Mouse (Mus musculus) neural tube, embryonic 14.5 days (tissue): Measurements from ENCODE around the gene Atad1. TPM values are rescaled to one million over a fixed set of nuclear protein-coding genes. Genes with fewer than 3 reads are reported as not detected.
"Not testable (repeated sequence)": the region's sequence is repeated elsewhere in the genome, so short reads cannot be mapped to it uniquely, and the experiment has no call there.

Experiments used
- ATAC-seq: fragments of 200-750 bp; cut with Nextera tagmentation; 2 replicates; pipeline ENCODE4 v1.8.0; 2017; ENCODE audit warnings: low read depth, mild to moderate bottlenecking, moderate TSS enrichment, moderate library complexity
- H3K27ac ChIP-seq: fragments of 300-500 bp; sonication (generic); 2 replicates; pipeline ENCODE4 v1.5.1; 2014; ENCODE audit warnings: low read depth, mild to moderate bottlenecking, control low read depth, low read length, moderate library complexity, mixed read lengths
- H3K27me3 ChIP-seq: fragments of 300-500 bp; sonication (generic); 2 replicates; pipeline ENCODE4 v1.6.1; 2014; ENCODE audit warnings: low read length; ENCODE audit not compliant: control insufficient read depth, insufficient read depth
- H3K36me3 ChIP-seq: fragments of 300-500 bp; sonication (generic); 2 replicates; pipeline ENCODE4 v1.6.1; 2014; ENCODE audit warnings: low read length, mixed read lengths; ENCODE audit not compliant: control insufficient read depth, insufficient read depth
- H3K4me1 ChIP-seq: fragments of 300-500 bp; sonication (generic); 2 replicates; pipeline ENCODE4 v1.6.1; 2014; ENCODE audit warnings: low read length; ENCODE audit not compliant: control insufficient read depth, insufficient read depth
- H3K4me2 ChIP-seq: fragments of 300-500 bp; sonication (generic); 2 replicates; pipeline ENCODE4 v1.6.1; 2014; ENCODE audit warnings: mild to moderate bottlenecking, low read depth, low read length, control low read depth
- H3K4me3 ChIP-seq: fragments of 300-500 bp; sonication (generic); 2 replicates; pipeline ENCODE4 v1.5.1; 2014; ENCODE audit warnings: low read depth, low read length, control low read depth, mixed read lengths
- H3K9ac ChIP-seq: fragments of 300-500 bp; sonication (generic); replicated peaks from 2 replicates; pipeline ENCODE4 v1.6.1; 2014; ENCODE audit warnings: low read depth, mild to moderate bottlenecking, control low read depth, low read length, mixed read lengths
- H3K9me3 ChIP-seq: fragments of 300-500 bp; sonication (generic); 2 replicates; pipeline ENCODE4 v1.6.1; 2016; ENCODE audit warnings: low read length; ENCODE audit not compliant: control insufficient read depth
- WGBS: fragments of 180-500 bp; shearing (Covaris S2); extraction: QIAGEN DNeasy Blood & Tissue Kit; methylation state at CpG from one replicate; pipeline ENCODE4 v1.1.7; 2014; 5-methylcytosine and 5-hydroxymethylcytosine counted together
- polyA plus RNA-seq: library from polyadenylated mRNA; unstranded; fragments of >200 nt; fragmentation: Nextera tagmentation; extraction: Ambion mirVana; gene quantifications from 2 replicates; pipeline ENCODE4 v1.2.1, GENCODE M21; 2014

Gene Atad1
- polyA plus RNA-seq, 1 experiment from 2014 or later = 140 TPM

GRCm38 (mm10) chr19:32710288-32710687, 29.3 kb downstream of the Atad1 start:
- Histone ChIP-seq H3K36me3 (no peaks in the 10 kb centered on the region), H3K9me3 (no peaks in the 10 kb centered on the region), H3K27me3 (no peaks in the 10 kb centered on the region), H3K4me3 (no peak overlapping the region), H3K4me1 (peaks cover 15% of the 10 kb centered on the region), H3K27ac (no peak overlapping the region), H3K4me2 (no peak overlapping the region), H3K9ac (no peak overlapping the region)
- WGBS = 71% methylated on average over 3 of the region's 3 CpGs
- no peak for ATAC-seq

- H3K4me2 ChIP-seq = no peak overlapping the region
- H3K4me3 ChIP-seq = no peak overlapping the region
- H3K9ac ChIP-seq = no peak overlapping the region
- no peak overlapping the region for H3K27ac ChIP-seq
- H3K27me3 ChIP-seq = no peaks in the 10 kb centered on the region
- ATAC-seq = no peak
- 96% methylated on average over 5 of the region's 5 CpGs for WGBS
- H3K36me3 ChIP-seq = peaks cover 6% of the 10 kb centered on the region; the same call in 1 of the 2 replicates
- H3K9me3 ChIP-seq = no peaks in the 10 kb centered on the region
- H3K4me1 ChIP-seq = peaks cover 15% of the 10 kb centered on the region
These were observed 30.6 kb downstream of the Atad1 start for GRCm38 (mm10) chr19:32708996-32709395.

DNA sequence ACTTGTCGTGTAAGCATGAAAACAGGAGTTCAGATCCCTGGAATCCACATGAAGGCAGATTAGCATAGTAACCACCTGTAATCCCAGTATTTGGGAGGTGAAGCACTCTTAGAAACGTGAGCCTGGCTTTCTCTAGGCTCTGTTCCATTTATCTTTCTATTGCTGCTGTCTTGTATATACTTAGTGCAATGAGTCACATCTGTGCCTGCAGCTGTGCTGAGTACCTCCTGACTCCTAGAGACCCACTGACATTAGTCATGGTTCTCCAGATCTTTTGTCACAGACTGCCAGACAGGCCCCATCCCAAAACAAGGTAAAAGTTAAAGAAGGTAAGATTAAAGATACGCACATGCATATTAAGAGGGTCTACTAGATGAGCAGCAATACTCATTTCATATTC, 37.4 kb downstream of the Atad1 start:
- Histone ChIP-seq H3K4me1 (no peaks in the 10 kb centered on the region), H3K4me3 (no peak overlapping the region), H3K27me3 (no peaks in the 10 kb centered on the region), H3K4me2 (no peak overlapping the region), H3K27ac (no peak overlapping the region), H3K9ac (no peak overlapping the region), H3K9me3 (no peaks in the 10 kb centered on the region), H3K36me3 (peaks cover 28% of the 10 kb centered on the region)
- ATAC-seq = no peak
- 85% methylated on average over 3 of the region's 3 CpGs for WGBS

- ATAC-seq = no peak
- H3K36me3 ChIP-seq = peaks cover 47% of the 10 kb centered on the region
These were observed 42.9 kb downstream of the Atad1 start for GRCm38 (mm10) chr19:32696674-32697073.

GRCm38 (mm10) chr19:32689724-32690123, 49.9 kb downstream of the Atad1 start:
- H3K9ac ChIP-seq = no peak overlapping the region
- H3K27ac ChIP-seq = no peak overlapping the region
- ATAC-seq = no peak
- H3K36me3 ChIP-seq = peaks cover 35% of the 10 kb centered on the region
- WGBS = 77% methylated on average over 6 of the region's 6 CpGs
- H3K4me1 ChIP-seq = no peaks in the 10 kb centered on the region
- H3K4me3 ChIP-seq = no peak overlapping the region
- H3K9me3 ChIP-seq = no peaks in the 10 kb centered on the region
- H3K27me3 ChIP-seq = no peaks in the 10 kb centered on the region
- no peak overlapping the region for H3K4me2 ChIP-seq

More at GRCm38 (mm10) chr19:32696674-32697073, 42.9 kb downstream of the Atad1 start:
- Histone ChIP-seq H3K9ac (no peak overlapping the region), H3K4me2 (no peak overlapping the region), H3K27ac (no peak overlapping the region), H3K27me3 (no peaks in the 10 kb centered on the region), H3K4me3 (no peak overlapping the region), H3K4me1 (no peaks in the 10 kb centered on the region), H3K9me3 (no peaks in the 10 kb centered on the region)
- 95% methylated on average over 2 of the region's 2 CpGs for WGBS

- WGBS = 94% methylated on average over 3 of the region's 3 CpGs
- H3K36me3 ChIP-seq = peaks cover 20% of the 10 kb centered on the region
- not testable (repeated sequence) for H3K4me2 ChIP-seq
These were observed 51.4 kb downstream of the Atad1 start for GRCm38 (mm10) chr19:32688227-32688626.

GRCm38 (mm10) chr19:32687721-32688120, 51.9 kb downstream of the Atad1 start:
- WGBS = 88% methylated on average over 5 of the region's 5 CpGs
- H3K9me3 ChIP-seq = no peaks in the 10 kb centered on the region
- H3K4me3 ChIP-seq = no peak overlapping the region
- H3K4me1 ChIP-seq = no peaks in the 10 kb centered on the region
- no peak overlapping the region for H3K4me2 ChIP-seq
- H3K27ac ChIP-seq = no peak overlapping the region
- no peak overlapping the region for H3K9ac ChIP-seq
- no peak for ATAC-seq
- H3K36me3 ChIP-seq = peaks cover 19% of the 10 kb centered on the region
- no peaks in the 10 kb centered on the region for H3K27me3 ChIP-seq

More at GRCm38 (mm10) chr19:32688227-32688626, 51.4 kb downstream of the Atad1 start:
- not testable (repeated sequence) for H3K27me3 ChIP-seq, H3K9ac ChIP-seq, H3K27ac ChIP-seq, H3K4me3 ChIP-seq, ATAC-seq, H3K9me3 ChIP-seq, H3K4me1 ChIP-seq

GRCm38 (mm10) chr19:32683081-32683480, 56.5 kb downstream of the Atad1 start:
- no peaks in the 10 kb centered on the region for H3K9me3 ChIP-seq
- peaks cover 18% of the 10 kb centered on the region for H3K36me3 ChIP-seq
- H3K27me3 ChIP-seq = no peaks in the 10 kb centered on the region
- no peaks in the 10 kb centered on the region for H3K4me1 ChIP-seq
- no peak for ATAC-seq
- H3K27ac ChIP-seq = no peak overlapping the region
- H3K4me2 ChIP-seq = no peak overlapping the region
- no peak overlapping the region for H3K4me3 ChIP-seq
- WGBS = 91% methylated on average over 5 of the region's 5 CpGs
- H3K9ac ChIP-seq = no peak overlapping the region

DNA sequence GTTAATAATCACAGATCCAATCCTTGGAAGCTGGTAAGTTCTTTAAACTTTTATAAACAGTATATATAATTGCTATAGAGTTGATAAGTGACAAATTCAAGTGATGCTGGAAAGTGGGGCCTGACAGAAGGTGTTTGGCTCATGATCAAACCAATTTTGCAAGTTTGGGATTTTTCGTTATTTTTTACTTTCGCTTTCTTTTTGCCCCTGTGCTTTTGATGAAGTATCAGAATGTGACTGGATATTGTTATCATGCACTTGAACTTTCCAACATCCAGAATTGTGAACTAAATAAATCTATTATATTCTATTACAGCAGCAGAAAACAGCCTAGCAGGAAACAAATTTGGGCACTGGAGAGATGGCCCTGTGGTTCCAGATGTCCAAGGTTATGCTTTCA, 58.7 kb downstream of the Atad1 start:
- no peak overlapping the region for H3K27ac ChIP-seq
- peaks cover 13% of the 10 kb centered on the region for H3K36me3 ChIP-seq
- no peak for ATAC-seq
- H3K9ac ChIP-seq = no peak overlapping the region
- H3K9me3 ChIP-seq = no peaks in the 10 kb centered on the region
- no peak overlapping the region for H3K4me3 ChIP-seq
- no peak overlapping the region for H3K4me2 ChIP-seq
- H3K27me3 ChIP-seq = no peaks in the 10 kb centered on the region
- no peaks in the 10 kb centered on the region for H3K4me1 ChIP-seq
- WGBS = 96% methylated on average over 2 of the region's 2 CpGs
